Mouse (Mus musculus): Measurements from ENCODE around the gene Ppm1h. TPM values are rescaled to one million over a fixed set of nuclear protein-coding genes. Genes with fewer than 3 reads are reported as not detected.

Ppm1h gene
- polyA plus RNA-seq, 1 experiment from 2014 or later: 26.0 TPM

DNA sequence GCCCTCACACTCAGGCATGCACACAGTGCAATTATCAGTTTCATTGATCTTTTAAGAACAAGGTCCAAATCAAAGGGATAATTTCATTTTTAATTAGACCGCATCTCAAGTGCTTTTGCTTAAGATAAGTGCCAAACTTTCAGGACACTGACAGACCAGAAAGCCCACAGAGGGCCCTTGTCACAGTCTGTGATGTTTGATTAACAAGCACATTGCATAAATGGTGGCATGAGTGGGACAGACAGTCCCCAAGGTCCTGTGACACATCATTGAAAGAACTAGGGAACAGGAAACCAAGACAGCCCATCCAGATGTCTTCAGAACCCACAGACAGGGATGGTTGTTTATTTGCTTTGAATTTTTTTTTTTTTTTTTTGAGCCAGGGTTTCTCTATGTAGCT is 221.9 kb downstream of the Ppm1h start:
- DNase-seq (ENCODE audit: low read depth, low spot score): no peak
- no peak for ATAC-seq
- no peak for TF ChIP-seq CTCF (IDR thresholded peaks at IDR 0.05)
- no peaks in the 10 kb centered on the region for H3K27me3 ChIP-seq
- ChIA-PET CTCF (no interaction called here), POLR2A (interaction anchor here (1.2 kb wide), 1 partner anchor 51 kb away, joined by 4 read pairs; no protein-coding TSS in a partner anchor)
- in situ Hi-C loops (cut with MboI; ENCODE audit: low pct_unique_long_range_greater_than_20kb): no loop called here

DNA sequence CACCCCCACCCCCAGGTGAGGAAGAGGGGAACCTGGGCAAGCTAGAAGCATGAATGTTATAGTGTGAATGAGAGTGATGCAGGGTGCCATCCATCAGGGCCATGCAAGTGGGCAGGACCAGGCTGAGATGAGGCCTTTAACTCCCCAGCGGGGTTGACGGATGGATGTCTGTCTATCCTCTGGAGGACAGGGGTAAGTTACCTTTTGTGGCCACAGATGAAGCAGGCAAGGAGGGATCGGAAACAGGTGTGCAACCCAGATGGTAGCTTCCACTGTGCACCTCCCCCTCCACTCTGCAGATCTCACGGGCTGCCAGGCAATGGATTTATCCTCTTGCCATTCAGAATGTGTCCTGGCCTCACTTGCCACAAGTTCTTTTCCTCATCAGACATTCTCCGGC is 222.8 kb downstream of the Ppm1h start:
- no peak for ATAC-seq
- no peaks in the 10 kb centered on the region for H3K27me3 ChIP-seq
- in situ Hi-C loops (cut with MboI; ENCODE audit: low pct_unique_long_range_greater_than_20kb): no loop called here
- ChIA-PET POLR2A (interaction anchor here (1.2 kb wide), 1 partner anchor 52 kb away, joined by 4 read pairs; no protein-coding TSS in a partner anchor), CTCF (no interaction called here)
- no peak for TF ChIP-seq CTCF (IDR thresholded peaks at IDR 0.05)
- no peak for DNase-seq (ENCODE audit: low read depth, low spot score)

DNA sequence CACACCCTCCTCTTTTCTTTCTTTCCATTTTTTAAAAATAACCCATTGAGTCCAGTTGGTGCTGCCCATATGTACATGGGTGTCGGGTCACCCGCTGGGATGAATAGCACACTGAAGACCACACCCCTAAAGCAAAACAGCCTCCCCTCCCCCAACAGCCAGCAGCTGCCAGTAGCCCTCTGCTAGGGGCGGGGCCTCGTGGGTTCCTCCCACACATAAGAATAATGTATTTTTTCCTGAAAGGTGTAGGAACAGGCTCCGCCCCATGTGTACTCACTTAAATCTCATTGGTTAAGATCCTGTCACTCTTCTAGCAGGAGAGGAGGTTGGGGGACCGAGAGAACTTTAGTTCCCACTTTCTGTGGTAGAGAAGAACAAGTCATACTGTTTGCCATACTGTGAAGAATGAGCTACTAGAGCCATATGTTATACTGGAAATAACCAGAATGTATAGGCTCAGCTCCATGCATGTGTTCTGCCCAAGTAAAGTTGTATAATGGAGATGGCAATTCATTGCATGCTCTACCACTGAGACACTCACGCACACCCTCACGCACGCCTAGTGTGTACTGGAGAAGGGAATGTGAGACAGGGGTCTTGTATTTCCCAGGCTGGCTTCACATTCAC is 231.0 kb downstream of the Ppm1h start:
- ATAC-seq (no peak), DNase-seq (ENCODE audit: low read depth, low spot score) (no peak)
- no peaks in the 10 kb centered on the region for H3K27me3 ChIP-seq
- in situ Hi-C loops (cut with MboI; ENCODE audit: low pct_unique_long_range_greater_than_20kb): no loop called here
- POLR2A ChIA-PET: interaction anchor here (0.6 to 1.7 kb wide), 2 partner anchors 10 to 25 kb away, joined by 3 to 4 read pairs; no protein-coding TSS in a partner anchor
- CTCF ChIA-PET: interaction anchor here (1.5 kb wide), 1 partner anchor 17 kb away, joined by 3 read pairs; no protein-coding TSS in a partner anchor
- TF ChIP-seq CTCF (IDR thresholded peaks at IDR 0.05): no peak

GRCm38 (mm10) chr10:122910798-122911225 is 232.2 kb downstream of the Ppm1h start:
- H3K27me3 ChIP-seq: no peaks in the 10 kb centered on the region
- DNase-seq (ENCODE audit: low read depth, low spot score) (no peak), ATAC-seq (no peak)
- TF ChIP-seq CTCF (IDR thresholded peaks at IDR 0.05): no peak
- in situ Hi-C loops (cut with MboI; ENCODE audit: low pct_unique_long_range_greater_than_20kb): no loop called here
- ChIA-PET POLR2A (interaction anchor here (1.3 kb wide), 1 partner anchor 10 kb away, joined by 4 read pairs; no protein-coding TSS in a partner anchor), CTCF (interaction anchor here (1.5 kb wide), 1 partner anchor 16 kb away, joined by 3 read pairs; no protein-coding TSS in a partner anchor)

DNA sequence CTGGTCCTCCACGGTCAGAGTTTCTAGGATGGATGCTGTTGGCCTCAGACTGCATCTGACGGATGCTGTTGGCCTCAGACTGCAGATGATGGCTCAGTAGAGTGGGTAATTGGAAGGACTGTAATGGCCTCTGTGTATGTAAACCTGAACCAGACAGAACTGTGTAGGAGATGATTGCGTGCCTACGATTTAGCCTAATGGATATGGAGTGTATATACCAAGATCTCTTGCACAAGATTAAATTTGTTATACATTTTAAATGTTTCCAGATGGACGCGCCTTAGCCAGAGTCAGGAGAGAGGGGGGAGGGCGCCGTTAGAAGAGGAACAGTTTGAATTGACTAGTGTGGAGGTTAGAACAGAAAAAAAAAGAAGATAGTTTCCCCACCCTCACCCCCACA is 233.1 kb downstream of the Ppm1h start:
- no peak for DNase-seq (ENCODE audit: low read depth, low spot score)
- ChIA-PET POLR2A (interaction anchor here (1.3 kb wide), 1 partner anchor 9 kb away, joined by 4 read pairs; no protein-coding TSS in a partner anchor), CTCF (no interaction called here)
- in situ Hi-C loops (cut with MboI; ENCODE audit: low pct_unique_long_range_greater_than_20kb): no loop called here
- no peak for ATAC-seq
- TF ChIP-seq CTCF (IDR thresholded peaks at IDR 0.05): no peak
- no peaks in the 10 kb centered on the region for H3K27me3 ChIP-seq

DNA sequence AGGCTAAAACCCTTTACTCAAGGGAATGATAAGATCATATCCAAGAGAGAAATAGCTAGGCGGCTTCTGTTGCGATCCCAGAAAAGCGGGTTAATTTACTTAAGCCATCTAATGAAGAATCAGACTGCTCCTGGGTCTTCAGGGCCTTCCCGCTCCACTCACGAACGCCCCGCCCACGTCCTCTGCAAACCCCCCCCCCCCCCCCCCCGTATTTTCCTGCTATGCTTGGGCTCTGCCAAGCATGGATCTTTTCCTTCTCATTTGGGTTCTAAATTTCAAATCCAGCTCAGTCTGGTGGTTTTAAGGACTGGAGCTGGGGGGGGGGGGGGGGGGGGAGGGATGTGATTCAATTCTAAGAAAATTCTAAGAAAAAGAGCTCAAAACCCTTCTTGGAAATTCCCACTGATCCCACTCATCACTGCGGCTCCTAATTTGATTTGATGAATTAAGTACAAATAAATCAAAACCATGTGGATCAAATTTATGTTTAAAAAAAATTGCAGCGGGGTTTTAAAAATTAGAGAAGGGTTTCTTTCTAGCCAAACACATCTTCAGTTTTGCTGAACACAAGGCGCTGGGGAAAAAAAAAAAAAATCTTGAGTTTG is 233.6 kb downstream of the Ppm1h start:
- no peaks in the 10 kb centered on the region for H3K27me3 ChIP-seq
- in situ Hi-C loops (cut with MboI; ENCODE audit: low pct_unique_long_range_greater_than_20kb): no loop called here
- ChIA-PET CTCF (interaction anchor here (1.3 kb wide), 1 partner anchor 10 kb away, joined by 3 read pairs; no protein-coding TSS in a partner anchor), POLR2A (no interaction called here)
- DNase-seq (ENCODE audit: low read depth, low spot score) (no peak), ATAC-seq (no peak)
- TF ChIP-seq CTCF (IDR thresholded peaks at IDR 0.05): no peak

- no peak for TF ChIP-seq CTCF (IDR thresholded peaks at IDR 0.05)
- POLR2A ChIA-PET: no interaction called here
- H3K27me3 ChIP-seq: no peaks in the 10 kb centered on the region
- DNase-seq (ENCODE audit: low read depth, low spot score): no peak
- in situ Hi-C loops (cut with MboI; ENCODE audit: low pct_unique_long_range_greater_than_20kb): no loop called here
- CTCF ChIA-PET: interaction anchor here (1.3 kb wide), 1 partner anchor 10 kb away, joined by 3 read pairs; no protein-coding TSS in a partner anchor
- no peak for ATAC-seq
These were observed 234.3 kb downstream of the Ppm1h start for GRCm38 (mm10) chr10:122912701-122913368.

GRCm38 (mm10) chr10:122913393-122913792 is 234.8 kb downstream of the Ppm1h start:
- no peak for DNase-seq (ENCODE audit: low read depth, low spot score)
- ChIA-PET POLR2A (no interaction called here), CTCF (interaction anchor here (1.3 kb wide), 1 partner anchor 11 kb away, joined by 3 read pairs; no protein-coding TSS in a partner anchor)
- in situ Hi-C loops (cut with MboI; ENCODE audit: low pct_unique_long_range_greater_than_20kb): no loop called here
- no peak for ATAC-seq
- H3K27me3 ChIP-seq: no peaks in the 10 kb centered on the region
- TF ChIP-seq CTCF (IDR thresholded peaks at IDR 0.05): no peak

GRCm38 (mm10) chr10:122915905-122916304 is 237.3 kb downstream of the Ppm1h start:
- POLR2A ChIA-PET: interaction anchor here (1.1 kb wide), 1 partner anchor 13 kb away, joined by 3 read pairs; no protein-coding TSS in a partner anchor
- CTCF ChIA-PET: interaction anchor here (0.9 kb wide), 1 partner anchor 65 kb away, joined by 3 read pairs; no protein-coding TSS in a partner anchor
- ATAC-seq (no peak), DNase-seq (ENCODE audit: low read depth, low spot score) (no peak)
- no peaks in the 10 kb centered on the region for H3K27me3 ChIP-seq
- in situ Hi-C loops (cut with MboI; ENCODE audit: low pct_unique_long_range_greater_than_20kb): no loop called here
- no peak for TF ChIP-seq CTCF (IDR thresholded peaks at IDR 0.05)

- ATAC-seq (no peak), DNase-seq (ENCODE audit: low read depth, low spot score) (no peak)
- in situ Hi-C loops (cut with MboI; ENCODE audit: low pct_unique_long_range_greater_than_20kb): no loop called here
- TF ChIP-seq CTCF (IDR thresholded peaks at IDR 0.05): no peak
- H3K27me3 ChIP-seq: no peaks in the 10 kb centered on the region
- POLR2A ChIA-PET: no interaction called here
- CTCF ChIA-PET: no interaction called here
These were observed 239.2 kb downstream of the Ppm1h start for GRCm38 (mm10) chr10:122917648-122918324.
